Mouse (Mus musculus) heart, embryonic 14.5 days (tissue): ENCODE results near the gene Ceacam10. TPM values are rescaled to one million over a fixed set of nuclear protein-coding genes. Genes with fewer than 3 reads are reported as not detected.
"Not testable (repeated sequence)": the region's sequence is repeated elsewhere in the genome, so short reads cannot be mapped to it uniquely, and the experiment has no call there.

Experiments used
- ATAC-seq: fragments of 200-750 bp; cut with Nextera tagmentation; 2 replicates; pipeline ENCODE4 v1.8.0; 2017; ENCODE audit warnings: low read depth, moderate TSS enrichment; ENCODE audit not compliant: insufficient number of reproducible peaks, insufficient read depth, low FRiP score
- H3K27ac ChIP-seq, 2 experiments: fragments of 200-500 bp in 1 of 2; fragments of 300-500 bp in 1 of 2; sonication (generic) in 1 of 2; replicated peaks in 1 of 2; 2 replicates each; pipeline ENCODE4 v1.5.1; 2012 to 2014; ENCODE audit warnings: low read depth in 2 of 2, low read length in 2 of 2, control low read depth in 1 of 2, mild to moderate bottlenecking in 1 of 2, mixed read lengths in 1 of 2; ENCODE audit not compliant: control insufficient read depth in 1 of 2, insufficient read depth in 1 of 2
- H3K27me3 ChIP-seq: fragments of 300-500 bp; sonication (generic); 2 replicates; pipeline ENCODE4 v1.6.1; 2014; ENCODE audit warnings: mild to moderate bottlenecking, low read length, control low read depth; ENCODE audit not compliant: control insufficient read depth, insufficient read depth
- H3K36me3 ChIP-seq: fragments of 300-500 bp; sonication (generic); 2 replicates; pipeline ENCODE4 v1.6.1; 2014; ENCODE audit warnings: mild to moderate bottlenecking, control low read depth, low read length, mixed read lengths; ENCODE audit not compliant: control insufficient read depth, insufficient read depth
- H3K4me1 ChIP-seq, 2 experiments: fragments of 200-500 bp in 1 of 2; fragments of 300-500 bp in 1 of 2; sonication (generic) in 1 of 2; 2 replicates each; pipeline ENCODE4 v1.6.1; 2012 to 2014; ENCODE audit warnings: low read length in 2 of 2, control low read depth in 1 of 2, mixed read lengths in 1 of 2; ENCODE audit not compliant: control insufficient read depth in 2 of 2, insufficient read depth in 2 of 2
- H3K4me2 ChIP-seq: fragments of 300-500 bp; sonication (generic); 2 replicates; pipeline ENCODE4 v1.6.1; 2014; ENCODE audit warnings: mild to moderate bottlenecking, low read length
- H3K4me3 ChIP-seq, 2 experiments: fragments of 200-500 bp in 1 of 2; fragments of 300-500 bp in 1 of 2; sonication (generic) in 1 of 2; 2 replicates each; pipeline ENCODE4 v1.5.1; 2012 to 2014; ENCODE audit warnings: low read length in 2 of 2, mild to moderate bottlenecking in 2 of 2, control low read depth in 1 of 2, low read depth in 1 of 2, moderate library complexity in 1 of 2; ENCODE audit not compliant: control insufficient read depth in 1 of 2, insufficient read depth in 1 of 2
- H3K9ac ChIP-seq: fragments of 300-500 bp; sonication (generic); 2 replicates; pipeline ENCODE4 v1.6.1; 2014; ENCODE audit warnings: mild to moderate bottlenecking, low read length
- H3K9me3 ChIP-seq: fragments of 300-500 bp; sonication (generic); 2 replicates; pipeline ENCODE4 v1.6.1; 2016; ENCODE audit warnings: low read length, control low read depth; ENCODE audit not compliant: control insufficient read depth
- WGBS: fragments of 180-500 bp; shearing (Covaris S2); extraction: QIAGEN DNeasy Blood & Tissue Kit; methylation state at CpG from one replicate; pipeline ENCODE4 v1.1.7; 2014; 5-methylcytosine and 5-hydroxymethylcytosine counted together
- polyA plus RNA-seq: library from polyadenylated mRNA; unstranded; fragments of >200 nt; fragmentation: Nextera tagmentation; extraction: Ambion mirVana; gene quantifications from 2 replicates; pipeline ENCODE4 v1.2.1, GENCODE M21; 2014

The Ceacam10 gene
- polyA plus RNA-seq, result not detected in 2 replicates

DNA sequence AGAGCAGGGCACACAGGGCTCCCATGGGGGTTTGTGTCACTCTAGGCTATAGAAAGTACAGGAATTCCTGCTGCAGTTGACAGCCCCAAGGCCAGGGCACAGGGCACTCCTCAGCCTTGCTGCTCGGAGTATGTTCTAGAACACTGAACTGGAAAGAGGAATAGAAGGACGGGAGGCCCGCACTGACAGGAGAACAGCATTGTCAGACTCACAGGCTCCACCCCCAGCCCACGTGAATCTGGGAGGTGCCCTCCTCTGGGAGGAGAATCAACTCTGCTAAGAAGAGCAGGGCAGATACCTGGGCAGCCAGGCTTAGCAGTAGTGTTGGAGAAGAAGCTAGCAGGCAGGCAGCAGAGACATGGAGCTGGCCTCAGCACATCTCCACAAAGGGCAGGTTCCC, at the start of gene Ceacam10:
Ceacam10 (plus strand) TSS at position 289 of the 400 bp plus-strand sequence.
- H3K27ac ChIP-seq, H3K9ac ChIP-seq, H3K4me1 ChIP-seq, H3K27me3 ChIP-seq, H3K4me3 ChIP-seq, H3K36me3 ChIP-seq, H3K9me3 ChIP-seq, H3K4me2 ChIP-seq, ATAC-seq: not testable (repeated sequence)
- 38% methylated on average over 4 of the region's 4 CpGs for WGBS

DNA sequence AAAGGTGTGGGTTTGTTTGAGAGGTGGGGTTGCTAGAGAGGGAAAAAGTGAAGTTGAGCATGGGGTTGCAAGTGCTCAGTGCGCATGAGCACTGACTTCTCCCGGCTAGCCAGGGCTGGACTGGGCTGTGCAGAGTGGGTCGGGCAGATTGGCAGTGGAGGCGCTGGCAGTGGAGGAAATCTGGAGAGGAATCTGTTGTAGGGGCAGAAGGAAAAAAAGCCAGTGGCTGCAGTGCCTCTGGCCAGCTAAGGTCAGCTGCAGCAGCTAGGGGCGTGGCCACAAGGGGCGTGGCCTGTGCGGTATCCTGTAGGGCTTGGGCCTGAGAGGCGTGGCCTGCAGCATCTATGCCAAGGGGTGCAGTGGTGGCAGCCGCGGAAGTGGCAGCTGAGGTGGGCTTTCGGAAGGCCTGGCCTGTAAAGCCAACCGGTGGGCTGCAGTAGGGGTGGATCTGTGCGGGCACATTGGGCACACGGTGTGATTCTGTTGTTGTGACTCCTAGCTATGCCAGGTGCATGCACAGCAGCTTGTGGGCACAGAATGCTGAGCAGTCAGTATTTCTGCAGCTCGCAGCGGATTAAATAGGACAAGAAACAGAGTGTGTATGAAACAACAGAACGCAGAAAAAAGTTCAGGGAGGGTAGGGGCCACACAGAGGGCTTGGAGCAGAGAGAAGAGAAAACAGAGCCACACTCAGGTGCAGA, 40.9 kb upstream of the Ceacam10 start:
- Histone ChIP-seq H3K9me3 (no peaks in the 10 kb centered on the region), H3K4me2 (no peak overlapping the region), H3K4me3 (no peak overlapping the region), H3K36me3 (no peaks in the 10 kb centered on the region), H3K27me3 (no peaks in the 10 kb centered on the region), H3K4me1 (no peaks in the 10 kb centered on the region), H3K9ac (no peak overlapping the region), H3K27ac (no peak overlapping the region)
- WGBS, result 15% methylated on average over 17 of the region's 17 CpGs
- ATAC-seq, result no peak

DNA sequence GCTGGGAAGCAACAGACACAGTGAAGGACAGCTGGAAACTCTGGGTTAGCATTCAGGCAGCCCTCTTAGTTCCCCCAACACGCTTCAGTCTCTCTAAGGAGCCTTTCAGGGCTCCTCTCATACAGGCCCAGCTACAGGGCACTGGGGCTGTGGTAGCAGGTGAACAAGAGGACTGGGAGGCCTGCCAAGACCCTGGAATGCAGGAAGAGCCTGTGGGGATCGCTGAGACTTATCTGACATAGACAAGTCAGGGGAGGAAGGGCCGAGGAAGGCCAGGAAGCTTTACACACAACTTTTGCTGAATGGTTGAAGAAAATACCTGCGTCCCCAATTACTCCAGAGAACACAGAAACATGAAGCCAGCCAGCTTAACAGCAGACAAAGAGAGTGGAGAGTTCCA, 26.3 kb upstream of the Ceacam10 start:
- Histone ChIP-seq H3K9me3 (no peaks in the 10 kb centered on the region), H3K36me3 (no peaks in the 10 kb centered on the region), H3K27ac (no peak overlapping the region), H3K9ac (no peak overlapping the region), H3K4me1 (peaks cover 0 to 4% of the 10 kb centered on the region in 2 experiments; a peak in 1 of 4 replicates), H3K4me3 (no peak overlapping the region), H3K4me2 (no peak overlapping the region), H3K27me3 (no peaks in the 10 kb centered on the region)
- WGBS, result 26% methylated on average over 4 of the region's 4 CpGs
- no peak for ATAC-seq

DNA sequence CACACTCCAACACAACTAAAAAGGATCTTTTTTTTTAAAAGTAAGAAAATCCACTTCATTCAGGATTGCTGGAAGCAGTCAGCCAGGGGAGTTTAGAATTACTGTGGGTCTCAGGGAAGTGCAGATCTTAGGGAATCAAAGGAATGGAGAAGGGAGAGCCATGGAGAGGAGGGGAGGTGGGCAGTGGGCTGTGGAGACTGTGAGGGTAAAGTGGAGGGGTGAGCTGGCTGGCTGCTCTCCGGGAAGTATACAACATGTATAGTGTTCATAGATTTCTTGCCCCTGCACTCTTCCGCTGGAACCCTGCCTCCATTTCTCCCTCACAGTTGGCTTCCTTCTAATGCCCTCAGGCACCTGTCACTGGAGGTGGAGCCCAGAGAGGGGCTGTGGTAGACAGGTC, 25.4 kb upstream of the Ceacam10 start:
- H3K9ac ChIP-seq, result no peak overlapping the region
- no peaks in the 10 kb centered on the region for H3K36me3 ChIP-seq
- no peaks in the 10 kb centered on the region for H3K27me3 ChIP-seq
- H3K4me2 ChIP-seq, result no peak overlapping the region
- ATAC-seq, result no peak
- H3K4me3 ChIP-seq, result no peak overlapping the region
- WGBS, result 86% methylated on average over 2 of the region's 2 CpGs
- peaks cover 0 to 4% of the 10 kb centered on the region in 2 experiments; a peak in 1 of 4 replicates for H3K4me1 ChIP-seq
- no peaks in the 10 kb centered on the region for H3K9me3 ChIP-seq
- H3K27ac ChIP-seq, result no peak overlapping the region

DNA sequence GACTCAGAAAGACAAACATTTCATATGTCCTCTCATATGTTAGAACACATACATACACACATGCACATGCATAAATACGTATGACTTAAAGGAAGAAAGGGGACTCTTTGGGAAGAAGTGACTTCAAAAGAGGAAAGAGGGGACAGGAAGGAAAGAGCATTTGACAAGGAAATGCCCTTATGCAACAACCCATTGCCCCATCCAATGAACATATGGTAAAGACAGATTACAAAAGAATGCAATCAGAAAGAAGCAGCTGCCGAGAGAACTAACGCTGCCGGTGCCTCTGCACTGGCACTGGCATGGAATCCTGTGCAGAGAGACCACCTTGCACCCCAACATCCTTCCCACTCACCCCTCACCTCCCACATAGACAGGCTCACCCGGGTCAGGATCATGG, 23.5 kb upstream of the Ceacam10 start:
- Histone ChIP-seq H3K36me3 (no peaks in the 10 kb centered on the region), H3K4me2 (no peak overlapping the region), H3K9ac (no peak overlapping the region), H3K4me1 (peaks cover 0 to 4% of the 10 kb centered on the region in 2 experiments; a peak in 1 of 4 replicates), H3K27ac (no peak overlapping the region), H3K9me3 (no peaks in the 10 kb centered on the region), H3K27me3 (no peaks in the 10 kb centered on the region), H3K4me3 (no peak overlapping the region)
- ATAC-seq, result no peak
- 65% methylated on average over 5 of the region's 5 CpGs for WGBS

DNA sequence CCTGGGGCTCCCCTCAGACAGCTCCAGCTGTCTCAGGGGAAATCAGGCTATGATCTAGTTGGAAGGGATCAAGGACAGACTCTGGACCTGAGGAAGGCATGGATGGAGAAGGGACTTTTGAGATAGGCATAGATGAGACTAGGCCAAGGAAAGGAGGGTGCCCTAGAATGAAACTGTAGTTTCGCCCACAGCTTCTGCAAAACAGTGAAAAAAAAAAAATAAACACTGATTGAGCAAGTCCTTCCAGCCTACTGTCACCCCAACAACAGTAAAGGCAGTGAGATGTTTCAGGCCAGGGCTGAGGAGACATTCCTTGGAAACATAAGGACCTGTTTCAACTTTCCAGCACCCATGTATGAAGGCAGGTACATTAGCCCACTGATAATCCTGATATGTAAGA, 18.5 kb upstream of the Ceacam10 start:
- Histone ChIP-seq H3K4me1 (no peaks in the 10 kb centered on the region), H3K9ac (no peak overlapping the region), H3K4me2 (no peak overlapping the region), H3K36me3 (no peaks in the 10 kb centered on the region), H3K27me3 (no peaks in the 10 kb centered on the region), H3K9me3 (no peaks in the 10 kb centered on the region), H3K27ac (no peak overlapping the region), H3K4me3 (no peak overlapping the region)
- no peak for ATAC-seq
- WGBS, result 65% methylated on average over 1 of the region's 1 CpGs

DNA sequence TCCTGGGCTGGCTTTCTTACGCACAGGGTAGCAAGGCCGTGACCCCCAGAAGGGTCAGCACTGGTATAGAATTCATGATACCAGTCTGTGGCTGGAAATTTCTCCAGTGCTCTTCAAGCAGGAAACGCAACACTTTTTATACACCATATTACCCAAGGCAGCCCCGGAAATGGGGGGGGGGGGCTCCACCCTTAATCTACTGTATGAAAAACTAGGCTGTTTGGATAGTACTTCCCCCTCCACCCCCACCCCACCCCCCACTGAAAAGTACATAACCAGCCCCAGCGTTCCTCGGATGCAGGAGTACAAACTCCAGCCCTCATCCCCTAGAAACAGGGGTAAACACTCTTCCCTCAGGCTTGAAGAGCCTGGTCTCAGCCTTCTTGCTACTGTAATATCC, 16.8 kb upstream of the Ceacam10 start, which contains the start of gene Cd177:
Cd177 (minus strand) TSS at position 101 of the 400 bp plus-strand sequence.
- no peak for ATAC-seq
- Histone ChIP-seq H3K36me3 (no peaks in the 10 kb centered on the region), H3K9me3 (no peaks in the 10 kb centered on the region), H3K4me2 (no peak within 1 kb of the TSS), H3K27me3 (no peaks in the 10 kb centered on the region), H3K27ac (no peak within 1 kb of the TSS), H3K4me1 (no peaks in the 10 kb centered on the region), H3K9ac (no peak within 1 kb of the TSS), H3K4me3 (no peak within 1 kb of the TSS)
- WGBS, result 70% methylated on average over 6 of the region's 6 CpGs

DNA sequence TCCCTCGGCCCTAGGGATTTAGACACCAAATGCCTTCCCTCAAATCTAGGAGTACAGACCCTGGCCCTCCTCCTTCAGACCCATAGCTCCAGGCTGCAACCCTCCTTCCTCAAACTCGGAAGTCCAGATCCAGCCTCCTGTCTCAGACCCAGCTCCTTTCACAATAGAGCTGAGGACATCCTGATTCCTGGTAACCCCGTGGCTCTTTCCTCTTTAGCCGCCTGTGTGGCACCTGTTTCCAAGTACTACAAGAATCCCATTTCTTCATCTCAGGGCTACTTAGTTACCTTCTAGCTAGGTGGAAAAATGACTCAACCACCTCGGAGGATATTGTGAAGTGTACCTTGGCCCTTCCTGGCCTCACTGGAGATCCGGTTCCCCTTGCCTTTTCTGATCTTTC, 15.8 kb upstream of the Ceacam10 start:
- Histone ChIP-seq H3K9me3 (no peaks in the 10 kb centered on the region), H3K4me3 (no peak overlapping the region), H3K4me2 (no peak overlapping the region), H3K9ac (no peak overlapping the region), H3K36me3 (no peaks in the 10 kb centered on the region), H3K27me3 (no peaks in the 10 kb centered on the region), H3K27ac (no peak overlapping the region), H3K4me1 (no peaks in the 10 kb centered on the region)
- ATAC-seq, result no peak
- 63% methylated on average over 6 of the region's 6 CpGs for WGBS
